Mouse (Mus musculus) kidney, adult 2 months (tissue): ENCODE results near the gene Plxna2. TPM values are rescaled to one million over a fixed set of nuclear protein-coding genes. Genes with fewer than 3 reads are reported as not detected.

Source experiments
- DNase-seq: peaks from one replicate; pipeline ENCODE4 v3.0.0; 2021
- H3K27ac ChIP-seq: fragments of 200-500 bp; 2 replicates; pipeline ENCODE4 v1.5.1; 2012; ENCODE audit warnings: low read depth, low read length, control low read depth, inconsistent platforms; ENCODE audit not compliant: insufficient read depth
- H3K27me3 ChIP-seq: fragments of 200-500 bp; replicated peaks from 2 replicates; pipeline ENCODE4 v1.6.1; 2012; ENCODE audit warnings: mild to moderate bottlenecking, moderate library complexity, low read length, inconsistent platforms; ENCODE audit not compliant: control insufficient read depth, insufficient read depth
- H3K36me3 ChIP-seq: fragments of 200-500 bp; 2 replicates; pipeline ENCODE4 v1.6.1; 2012; ENCODE audit warnings: mild to moderate bottlenecking, moderate library complexity, low read length, inconsistent platforms; ENCODE audit not compliant: control insufficient read depth, insufficient read depth
- H3K4me1 ChIP-seq: fragments of 200-500 bp; 2 replicates; pipeline ENCODE4 v1.6.1; 2011; ENCODE audit warnings: low read length; ENCODE audit not compliant: control insufficient read depth, insufficient read depth
- H3K4me3 ChIP-seq: fragments of 200-500 bp; 2 replicates; pipeline ENCODE4 v1.5.1; 2011; ENCODE audit warnings: mild to moderate bottlenecking, low read depth, low read length, control low read depth; ENCODE audit not compliant: insufficient read depth
- CTCF ChIP-seq: fragments of 200-500 bp; conservative IDR thresholded peaks from 2 replicates; pipeline ENCODE4 v1.5.1; 2011; ENCODE audit warnings: low read depth, mild to moderate bottlenecking, control low read depth, low read length, moderate library complexity, mixed read lengths; ENCODE audit not compliant: insufficient read depth, insufficient read length
- POLR2A ChIP-seq: fragments of 200-500 bp; IDR thresholded peaks from one replicate; pipeline ENCODE4 v1.6.1; 2011; ENCODE audit warnings: low read depth, low read length, control low read depth
- WGBS: fragments of 180-500 bp; shearing (Covaris S2); methylation state at CpG from one replicate; pipeline ENCODE4 v1.1.7; 2018; 5-methylcytosine and 5-hydroxymethylcytosine counted together
- polyA plus RNA-seq: library from polyadenylated mRNA; depleted of rRNA; stranded (reverse); fragments of >200 nt; gene quantifications from 2 replicates; pipeline ENCODE4 v1.2.3, GENCODE M21; 2012

Gene Plxna2
- polyA plus RNA-seq, 1 experiment, result 5.1 TPM

DNA sequence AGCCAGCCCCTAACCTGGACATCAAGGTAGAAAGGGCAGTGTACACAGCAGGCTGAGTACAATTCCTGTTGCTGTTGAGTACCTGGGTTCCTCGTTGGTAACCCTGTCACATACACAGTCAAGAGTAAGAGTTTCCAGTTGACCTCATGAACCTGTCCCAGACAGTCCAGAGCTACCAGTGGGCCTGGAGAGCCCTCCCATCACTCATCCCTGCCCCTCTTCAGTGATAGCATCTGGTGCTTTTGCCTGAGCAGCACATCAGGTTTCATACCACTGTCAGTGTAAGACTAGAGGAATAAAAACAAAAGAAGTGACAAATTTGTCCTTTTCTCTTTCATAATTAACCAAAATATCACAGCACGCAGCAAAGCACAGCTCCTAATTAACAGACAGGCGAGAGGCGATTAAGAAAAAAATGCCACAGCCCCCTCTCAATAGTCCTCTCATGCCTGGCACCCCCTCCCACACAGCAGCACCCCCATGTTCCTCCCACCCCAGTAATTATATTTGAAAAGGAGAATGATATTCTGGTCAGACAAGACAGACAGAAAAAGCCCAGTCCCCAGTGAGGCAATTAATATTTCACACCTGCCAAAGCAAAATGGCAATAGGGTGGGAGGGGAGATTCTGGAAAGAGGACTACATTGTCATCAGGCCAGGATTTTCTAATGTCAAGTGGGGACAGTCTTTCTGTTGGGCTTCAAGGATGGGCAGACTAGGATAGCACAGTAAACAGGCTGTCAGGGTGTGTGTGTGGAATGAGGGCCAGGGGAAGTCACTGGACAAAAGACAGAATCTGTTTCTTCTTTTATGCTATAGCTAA is 233.4 kb downstream of the Plxna2 start:
- DNase-seq, result no peak
- no peaks in the 10 kb centered on the region for H3K4me1 ChIP-seq
- no peaks in the 10 kb centered on the region for H3K36me3 ChIP-seq
- H3K4me3 ChIP-seq, result no peak overlapping the region
- no peak overlapping the region for H3K27ac ChIP-seq
- no peaks in the 10 kb centered on the region for H3K27me3 ChIP-seq
- no peak for TF ChIP-seq POLR2A
- TF ChIP-seq CTCF, result no peak
- WGBS, result 73% methylated on average over 4 of the region's 4 CpGs

DNA sequence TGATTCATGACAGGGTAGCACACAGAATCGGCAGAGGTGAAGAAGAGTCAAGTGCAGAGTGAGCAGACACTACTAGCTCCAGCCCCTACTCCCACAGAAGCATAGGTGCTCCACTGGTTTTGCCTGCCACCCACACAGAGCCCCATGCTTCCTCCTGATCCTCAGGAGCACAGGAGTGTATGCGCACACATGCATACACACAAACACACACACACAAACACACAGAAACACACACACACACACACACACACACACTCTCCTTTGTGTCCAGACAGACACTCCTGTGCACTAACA is 234.0 kb downstream of the Plxna2 start:
- TF ChIP-seq POLR2A (no peak), CTCF (no peak)
- Histone ChIP-seq H3K27me3 (no peaks in the 10 kb centered on the region), H3K4me3 (no peak overlapping the region), H3K4me1 (no peaks in the 10 kb centered on the region), H3K36me3 (no peaks in the 10 kb centered on the region), H3K27ac (no peak overlapping the region)
- WGBS, result 45% methylated on average over 2 of the region's 2 CpGs
- DNase-seq, result no peak
